Mouse (Mus musculus) megakaryocyte, embryonic 14.5 days (primary cell): Measurements from ENCODE around the gene Cyp1a2.

ENCODE experiments used
- FLI1 ChIP-seq: IDR thresholded peaks from 2 replicates; pipeline ENCODE4 v1.6.1; 2012; ENCODE audit warnings: low read length, inconsistent platforms, mixed read lengths
- GATA1 ChIP-seq: IDR thresholded peaks from 3 replicates; pipeline ENCODE4 v1.6.1; 2012; ENCODE audit warnings: mixed read lengths, low read length, inconsistent platforms, borderline replicate concordance

DNA sequence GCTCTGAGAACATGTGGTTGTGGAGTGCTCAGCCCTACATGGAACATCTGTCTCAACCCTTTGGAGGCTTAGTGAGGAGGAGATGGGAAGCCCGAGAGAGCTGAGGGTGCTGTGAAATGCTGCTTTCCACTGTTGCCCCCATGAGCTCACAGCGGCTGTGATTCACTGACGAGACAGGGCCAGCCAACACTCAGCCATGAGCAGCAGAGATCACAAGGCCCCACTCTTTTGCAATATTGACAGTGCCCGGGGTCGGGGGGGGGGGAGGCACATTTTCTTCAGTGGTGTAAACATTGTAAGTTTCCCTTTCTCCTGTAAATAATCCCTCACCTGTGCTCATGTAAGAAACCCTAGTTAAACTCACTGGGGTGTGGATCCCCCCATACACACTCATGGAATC lies 12.0 kb downstream of the Cyp1a2 start:
- TF ChIP-seq GATA1 (no peak), FLI1 (no peak)
